Mouse (Mus musculus) left cerebral cortex, postnatal 36 days (tissue): ENCODE data around the gene Gm11541. TPM values are rescaled to one million over a fixed set of nuclear protein-coding genes. Genes with fewer than 3 reads are reported as not detected.

Experiments
- DNase-seq, 2 experiments: peaks; one replicate each; pipeline ENCODE4 v3.0.0; 2021 to 2022; ENCODE audit warnings: low spot score in 2 of 2, mixed read lengths in 1 of 2
- intact Hi-C: fragments of 180-260 bp; cut with DNase I; formaldehyde crosslinking; loops from one replicate; pipeline ENCODE4 v1.15.1; 2025
- total RNA-seq, 2 experiments: library from RNA; stranded (reverse); gene quantifications; 2 replicates each; pipeline ENCODE4 v1.2.3; 2021

Gene Gm11541
- total RNA-seq, 2 experiments from 2014 or later = not detected

DNA sequence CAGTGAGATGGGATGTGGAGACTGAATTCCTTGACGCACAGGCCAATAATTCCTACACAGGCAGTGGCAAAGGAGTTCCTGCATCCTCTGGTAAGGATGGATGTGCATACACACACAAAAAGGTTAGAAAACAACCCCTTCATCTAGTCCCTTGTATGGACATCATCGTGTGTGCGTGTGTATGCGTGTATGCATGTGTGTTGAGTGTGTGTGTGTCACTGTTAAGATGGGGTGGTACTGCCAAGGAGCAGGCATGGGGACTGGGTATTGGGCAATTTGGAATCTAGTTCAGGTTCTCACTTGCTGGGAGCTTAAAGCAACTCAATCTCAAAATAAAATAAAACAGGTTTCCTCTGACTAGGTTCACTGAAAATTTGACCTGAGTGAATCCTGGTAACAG, 57.8 kb downstream of the Gm11541 start:
- intact Hi-C loops = no loop called here
- DNase-seq = no peak

Other genes starting within 250 kb of the Gm11541 start
- 100 to 1,000 TPM in 1 of 2 experiments, 10 to 100 TPM in 1; 70.9 to 105 TPM for gene Cacna1g, start 230.3 kb downstream of the Gm11541 start, total RNA-seq
- gene Spata20, start 218.3 kb downstream of the Gm11541 start, total RNA-seq = 1 to 10 TPM in 1 of 2 experiments, under 1 TPM in 1; 0.27 to 1.3 TPM
- gene Epn3, start 204.5 kb downstream of the Gm11541 start, total RNA-seq = 1 to 10 TPM in 1 of 2 experiments, under 1 TPM in 1; 0.77 to 1.4 TPM
- gene Mycbpap, start 182.8 kb downstream of the Gm11541 start, total RNA-seq = 1 to 10 TPM; 5.5 to 7.7 TPM
- gene Rsad1, start 155.2 kb downstream of the Gm11541 start, total RNA-seq = 10 to 100 TPM; 15.2 to 15.9 TPM
- gene Chad, start 139.5 kb downstream of the Gm11541 start, total RNA-seq = under 1 TPM in 1 of 2 experiments, not detected in 1; 0.20 TPM
- gene Acsf2, start 102.6 kb downstream of the Gm11541 start, total RNA-seq = 10 to 100 TPM; 14.8 to 16.7 TPM
- 10 to 100 TPM; 86.6 to 90.4 TPM for gene Lrrc59, start 74.7 kb downstream of the Gm11541 start, total RNA-seq
- 10 to 100 TPM; 66.0 to 68.6 TPM for gene Mrpl27, start 50.7 kb downstream of the Gm11541 start, total RNA-seq
- not detected for gene Eme1, start 50.5 kb downstream of the Gm11541 start, total RNA-seq
- 10 to 100 TPM; 24.5 to 26.0 TPM for gene Xylt2, start 27.0 kb downstream of the Gm11541 start, total RNA-seq
- gene Cdc34b, start 37.3 kb upstream of the Gm11541 start, total RNA-seq = under 1 TPM in 1 of 2 experiments, not detected in 1; 0.34 TPM
- gene Tmem92, start 78.2 kb upstream of the Gm11541 start, total RNA-seq = under 1 TPM in 1 of 2 experiments, not detected in 1; 0.22 TPM
- gene Col1a1, start 231.7 kb upstream of the Gm11541 start, total RNA-seq = 10 to 100 TPM; 22.7 to 26.9 TPM